Mouse (Mus musculus) spleen, adult 2 months (tissue): ENCODE measurements around the gene Trmt11.

Source experiments
- CTCF ChIP-seq: fragments of 200-500 bp; IDR thresholded peaks from 2 replicates; pipeline ENCODE4 v1.5.1; 2011; ENCODE audit warnings: mild to moderate bottlenecking, inconsistent platforms; ENCODE audit not compliant: insufficient read depth, insufficient read length, insufficient replicate concordance; ENCODE audit errors: extremely low read depth
- POLR2A ChIP-seq: fragments of 200-500 bp; IDR thresholded peaks from 2 replicates; pipeline ENCODE4 v1.6.1; 2011; ENCODE audit warnings: low read depth, low read length, inconsistent platforms

GRCm38 (mm10) chr10:30585691-30586090 is 14.9 kb downstream of the Trmt11 start:
- TF ChIP-seq CTCF (no peak), POLR2A (no peak)
